Mouse (Mus musculus): Measurements from ENCODE around the gene Rtl10. TPM values are rescaled to one million over a fixed set of nuclear protein-coding genes. Genes with fewer than 3 reads are reported as not detected.

Rtl10 gene
- polyA plus RNA-seq, 1 experiment from 2014 or later = 3.5 TPM

GRCm38 (mm10) chr16:18459955-18460370, 38.7 kb upstream of the Rtl10 start:
- H3K27me3 ChIP-seq (ENCODE audit: control insufficient read depth, insufficient read depth, low read length) = no peaks in the 10 kb centered on the region
- no peak overlapping the region for H3K27ac ChIP-seq (ENCODE audit: low read length)
- H3K4me3 ChIP-seq (ENCODE audit: low read depth, low read length) = no peak overlapping the region
- no peaks in the 10 kb centered on the region for H3K9me3 ChIP-seq (ENCODE audit: control insufficient read depth, low read depth, low read length)
- peak; percentile 60; the same call in 1 of the 2 replicates for ATAC-seq (ENCODE audit: insufficient number of reproducible peaks, insufficient read depth, low FRiP score, low read depth)
- WGBS = 5% methylated on average over 11 of the region's 11 CpGs
- H3K9ac ChIP-seq (replicated peaks; ENCODE audit: low read depth, low read length) = no peak overlapping the region
- H3K4me1 ChIP-seq (ENCODE audit: control insufficient read depth, insufficient read depth, low read length) = peaks cover 11% of the 10 kb centered on the region; the same call in 1 of the 2 replicates
- H3K4me2 ChIP-seq (replicated peaks; ENCODE audit: low read depth, low read length) = peak overlapping the region; percentile 13
- H3K36me3 ChIP-seq (ENCODE audit: control insufficient read depth, insufficient read depth, low read length) = peaks cover 2% of the 10 kb centered on the region; the same call in 1 of the 2 replicates

GRCm38 (mm10) chr16:18460826-18461225, 37.9 kb upstream of the Rtl10 start:
- H3K36me3 ChIP-seq (ENCODE audit: control insufficient read depth, insufficient read depth, low read length) = peaks cover 2% of the 10 kb centered on the region; the same call in 1 of the 2 replicates
- no peak overlapping the region for H3K9ac ChIP-seq (replicated peaks; ENCODE audit: low read depth, low read length)
- H3K4me1 ChIP-seq (ENCODE audit: control insufficient read depth, insufficient read depth, low read length) = peaks cover 11% of the 10 kb centered on the region; the same call in 1 of the 2 replicates
- H3K4me3 ChIP-seq (ENCODE audit: low read depth, low read length) = no peak overlapping the region
- no peak for ATAC-seq (ENCODE audit: insufficient number of reproducible peaks, insufficient read depth, low FRiP score, low read depth)
- H3K27ac ChIP-seq (ENCODE audit: low read length) = no peak overlapping the region
- no peaks in the 10 kb centered on the region for H3K9me3 ChIP-seq (ENCODE audit: control insufficient read depth, low read depth, low read length)
- H3K27me3 ChIP-seq (ENCODE audit: control insufficient read depth, insufficient read depth, low read length) = no peaks in the 10 kb centered on the region
- H3K4me2 ChIP-seq (replicated peaks; ENCODE audit: low read depth, low read length) = no peak overlapping the region
- 76% methylated on average over 3 of the region's 3 CpGs for WGBS

GRCm38 (mm10) chr16:18462031-18462430, 36.7 kb upstream of the Rtl10 start:
- Histone ChIP-seq H3K4me3 (ENCODE audit: low read depth, low read length) (no peak overlapping the region), H3K4me1 (ENCODE audit: control insufficient read depth, insufficient read depth, low read length) (peaks cover 11% of the 10 kb centered on the region; the same call in 1 of the 2 replicates), H3K9ac (replicated peaks; ENCODE audit: low read depth, low read length) (no peak overlapping the region), H3K9me3 (ENCODE audit: control insufficient read depth, low read depth, low read length) (no peaks in the 10 kb centered on the region), H3K4me2 (replicated peaks; ENCODE audit: low read depth, low read length) (no peak overlapping the region), H3K27me3 (ENCODE audit: control insufficient read depth, insufficient read depth, low read length) (no peaks in the 10 kb centered on the region), H3K27ac (ENCODE audit: low read length) (no peak overlapping the region), H3K36me3 (ENCODE audit: control insufficient read depth, insufficient read depth, low read length) (no peaks in the 10 kb centered on the region; the same call in 1 of the 2 replicates)
- 75% methylated on average over 9 of the region's 9 CpGs for WGBS
- ATAC-seq (ENCODE audit: insufficient number of reproducible peaks, insufficient read depth, low FRiP score, low read depth) = no peak

GRCm38 (mm10) chr16:18462598-18462997, 36.1 kb upstream of the Rtl10 start:
- Histone ChIP-seq H3K9me3 (ENCODE audit: control insufficient read depth, low read depth, low read length) (no peaks in the 10 kb centered on the region), H3K27ac (ENCODE audit: low read length) (no peak overlapping the region), H3K27me3 (ENCODE audit: control insufficient read depth, insufficient read depth, low read length) (no peaks in the 10 kb centered on the region), H3K4me1 (ENCODE audit: control insufficient read depth, insufficient read depth, low read length) (peaks cover 11% of the 10 kb centered on the region; the same call in 1 of the 2 replicates), H3K36me3 (ENCODE audit: control insufficient read depth, insufficient read depth, low read length) (no peaks in the 10 kb centered on the region), H3K9ac (replicated peaks; ENCODE audit: low read depth, low read length) (no peak overlapping the region), H3K4me2 (replicated peaks; ENCODE audit: low read depth, low read length) (no peak overlapping the region), H3K4me3 (ENCODE audit: low read depth, low read length) (no peak overlapping the region)
- WGBS = 57% methylated on average over 8 of the region's 8 CpGs
- no peak for ATAC-seq (ENCODE audit: insufficient number of reproducible peaks, insufficient read depth, low FRiP score, low read depth)

DNA sequence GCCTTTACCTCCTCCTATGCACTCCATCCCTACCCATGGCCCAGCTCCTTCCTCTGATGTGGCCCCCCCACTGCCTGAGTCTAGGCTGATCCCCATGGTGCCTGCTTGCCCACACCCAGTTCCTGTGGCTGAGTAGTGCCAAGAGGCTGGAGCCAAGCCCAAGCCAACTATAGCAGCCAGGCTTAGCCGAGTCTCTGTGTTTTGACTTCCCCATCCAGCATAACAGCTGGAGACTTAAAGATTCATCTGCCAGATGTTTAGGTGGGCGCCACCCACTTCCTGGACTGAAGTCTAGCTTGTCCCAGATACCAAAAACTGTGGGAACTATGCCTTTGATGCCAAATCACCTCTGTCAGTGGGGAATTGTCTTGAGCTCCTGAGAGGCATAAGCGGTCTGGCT, 34.4 kb upstream of the Rtl10 start:
- Histone ChIP-seq H3K4me3 (ENCODE audit: low read depth, low read length) (no peak overlapping the region), H3K36me3 (ENCODE audit: control insufficient read depth, insufficient read depth, low read length) (no peaks in the 10 kb centered on the region), H3K27ac (ENCODE audit: low read length) (no peak overlapping the region), H3K4me2 (replicated peaks; ENCODE audit: low read depth, low read length) (no peak overlapping the region), H3K9ac (replicated peaks; ENCODE audit: low read depth, low read length) (no peak overlapping the region), H3K9me3 (ENCODE audit: control insufficient read depth, low read depth, low read length) (no peaks in the 10 kb centered on the region), H3K4me1 (ENCODE audit: control insufficient read depth, insufficient read depth, low read length) (peaks cover 9% of the 10 kb centered on the region; the same call in 1 of the 2 replicates), H3K27me3 (ENCODE audit: control insufficient read depth, insufficient read depth, low read length) (no peaks in the 10 kb centered on the region)
- 71% methylated on average over 3 of the region's 3 CpGs for WGBS
- ATAC-seq (ENCODE audit: insufficient number of reproducible peaks, insufficient read depth, low FRiP score, low read depth) = no peak

- no peaks in the 10 kb centered on the region for H3K27me3 ChIP-seq (ENCODE audit: control insufficient read depth, insufficient read depth, low read length)
- H3K9ac ChIP-seq (replicated peaks; ENCODE audit: low read depth, low read length) = no peak overlapping the region
- H3K4me2 ChIP-seq (replicated peaks; ENCODE audit: low read depth, low read length) = no peak overlapping the region
- ATAC-seq (ENCODE audit: insufficient number of reproducible peaks, insufficient read depth, low FRiP score, low read depth) = no peak
- peaks cover 4% of the 10 kb centered on the region; the same call in 1 of the 2 replicates for H3K36me3 ChIP-seq (ENCODE audit: control insufficient read depth, insufficient read depth, low read length)
- no peak overlapping the region for H3K27ac ChIP-seq (ENCODE audit: low read length)
- H3K4me1 ChIP-seq (ENCODE audit: control insufficient read depth, insufficient read depth, low read length) = no peaks in the 10 kb centered on the region
- 43% methylated on average over 1 of the region's 1 CpGs for WGBS
- H3K4me3 ChIP-seq (ENCODE audit: low read depth, low read length) = no peak overlapping the region
- H3K9me3 ChIP-seq (ENCODE audit: control insufficient read depth, low read depth, low read length) = no peaks in the 10 kb centered on the region
Observed at GRCm38 (mm10) chr16:18470829-18471228, 27.9 kb upstream of the Rtl10 start.

DNA sequence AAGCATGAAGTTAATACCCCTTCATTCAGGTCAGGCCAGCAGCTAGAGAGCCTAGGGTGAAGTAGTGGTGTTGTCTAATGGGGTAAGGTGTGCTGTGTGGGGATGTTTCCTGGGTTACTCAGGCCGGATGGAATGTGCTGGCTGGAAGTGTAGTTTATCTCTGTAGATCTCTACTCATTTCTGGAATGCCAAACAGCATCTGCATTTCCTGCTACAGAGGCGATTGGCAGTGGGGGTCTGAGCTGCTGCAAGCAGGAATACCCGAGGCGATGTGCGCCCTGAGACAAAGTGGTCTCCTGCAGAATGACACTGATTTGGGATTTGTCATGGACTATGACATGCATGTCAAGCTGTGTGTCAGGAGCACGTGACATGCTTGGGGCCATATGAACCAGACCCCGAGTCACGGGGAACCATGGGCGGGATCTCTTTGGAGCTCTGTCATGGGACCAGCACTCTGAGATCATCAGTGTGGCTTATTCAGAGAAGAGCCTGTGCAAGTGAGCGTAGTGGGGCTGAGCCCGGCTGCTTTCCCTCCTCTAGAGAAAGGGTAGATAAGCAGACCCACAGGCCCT, 27.2 kb upstream of the Rtl10 start:
- H3K4me1 ChIP-seq (ENCODE audit: control insufficient read depth, insufficient read depth, low read length) = no peaks in the 10 kb centered on the region
- H3K4me3 ChIP-seq (ENCODE audit: low read depth, low read length) = no peak overlapping the region
- no peak; the same call in 1 of the 2 replicates for ATAC-seq (ENCODE audit: insufficient number of reproducible peaks, insufficient read depth, low FRiP score, low read depth)
- no peaks in the 10 kb centered on the region for H3K9me3 ChIP-seq (ENCODE audit: control insufficient read depth, low read depth, low read length)
- no peak overlapping the region for H3K4me2 ChIP-seq (replicated peaks; ENCODE audit: low read depth, low read length)
- H3K9ac ChIP-seq (replicated peaks; ENCODE audit: low read depth, low read length) = no peak overlapping the region
- WGBS = 57% methylated on average over 11 of the region's 11 CpGs
- no peak overlapping the region for H3K27ac ChIP-seq (ENCODE audit: low read length)
- H3K36me3 ChIP-seq (ENCODE audit: control insufficient read depth, insufficient read depth, low read length) = peaks cover 4% of the 10 kb centered on the region; the same call in 1 of the 2 replicates
- no peaks in the 10 kb centered on the region for H3K27me3 ChIP-seq (ENCODE audit: control insufficient read depth, insufficient read depth, low read length)

GRCm38 (mm10) chr16:18471976-18472375, 26.7 kb upstream of the Rtl10 start:
- no peaks in the 10 kb centered on the region for H3K4me1 ChIP-seq (ENCODE audit: control insufficient read depth, insufficient read depth, low read length)
- H3K4me2 ChIP-seq (replicated peaks; ENCODE audit: low read depth, low read length) = no peak overlapping the region
- no peak overlapping the region for H3K27ac ChIP-seq (ENCODE audit: low read length)
- ATAC-seq (ENCODE audit: insufficient number of reproducible peaks, insufficient read depth, low FRiP score, low read depth) = no peak
- H3K36me3 ChIP-seq (ENCODE audit: control insufficient read depth, insufficient read depth, low read length) = peaks cover 4% of the 10 kb centered on the region; the same call in 1 of the 2 replicates
- H3K27me3 ChIP-seq (ENCODE audit: control insufficient read depth, insufficient read depth, low read length) = no peaks in the 10 kb centered on the region
- H3K4me3 ChIP-seq (ENCODE audit: low read depth, low read length) = no peak overlapping the region
- no peaks in the 10 kb centered on the region for H3K9me3 ChIP-seq (ENCODE audit: control insufficient read depth, low read depth, low read length)
- no peak overlapping the region for H3K9ac ChIP-seq (replicated peaks; ENCODE audit: low read depth, low read length)
- WGBS = 82% methylated on average over 6 of the region's 6 CpGs

- no peaks in the 10 kb centered on the region for H3K9me3 ChIP-seq (ENCODE audit: control insufficient read depth, low read depth, low read length)
- no peak for ATAC-seq (ENCODE audit: insufficient number of reproducible peaks, insufficient read depth, low FRiP score, low read depth)
- no peaks in the 10 kb centered on the region for H3K4me1 ChIP-seq (ENCODE audit: control insufficient read depth, insufficient read depth, low read length)
- no peak overlapping the region for H3K4me2 ChIP-seq (replicated peaks; ENCODE audit: low read depth, low read length)
- WGBS = 81% methylated on average over 4 of the region's 4 CpGs
- H3K4me3 ChIP-seq (ENCODE audit: low read depth, low read length) = no peak overlapping the region
- no peak overlapping the region for H3K27ac ChIP-seq (ENCODE audit: low read length)
- H3K27me3 ChIP-seq (ENCODE audit: control insufficient read depth, insufficient read depth, low read length) = no peaks in the 10 kb centered on the region
- peaks cover 4% of the 10 kb centered on the region; the same call in 1 of the 2 replicates for H3K36me3 ChIP-seq (ENCODE audit: control insufficient read depth, insufficient read depth, low read length)
- H3K9ac ChIP-seq (replicated peaks; ENCODE audit: low read depth, low read length) = no peak overlapping the region
Observed at GRCm38 (mm10) chr16:18472416-18472815, 26.3 kb upstream of the Rtl10 start.

Measured in stomach, embryonic 14.5 days (tissue).